Mouse (Mus musculus) liver, embryonic 15.5 days (tissue): ENCODE results near the gene Filip1. TPM values are rescaled to one million over a fixed set of nuclear protein-coding genes. Genes with fewer than 3 reads are reported as not detected.

Experiments used
- polyA plus RNA-seq: library from polyadenylated mRNA; unstranded; fragments of >200 nt; fragmentation: Nextera tagmentation; extraction: Ambion mirVana; gene quantifications from 2 replicates; pipeline ENCODE4 v1.2.1, GENCODE M21; 2015

Gene Filip1
- polyA plus RNA-seq, 1 experiment from 2014 or later: 0.67 TPM

Other genes with a start within 250 kb of the Filip1 start
- gene Tmem30a, start 219.3 kb downstream of the Filip1 start, polyA plus RNA-seq: 36.4 and 36.6 TPM in 2 replicates
- 13.0 TPM in 2 replicates for gene Senp6, start 54.1 kb upstream of the Filip1 start, polyA plus RNA-seq
- gene Myo6, start 152.2 kb upstream of the Filip1 start, polyA plus RNA-seq: 2.7 and 2.9 TPM in 2 replicates